Mouse (Mus musculus) embryonic facial prominence, embryonic 13.5 days (tissue): ENCODE measurements around the gene Olfr898. TPM values are rescaled to one million over a fixed set of nuclear protein-coding genes. Genes with fewer than 3 reads are reported as not detected.

Experiments
- ATAC-seq: fragments of 200-750 bp; cut with Nextera tagmentation; 2 replicates; pipeline ENCODE4 v1.8.0; 2017; ENCODE audit warnings: low read depth; ENCODE audit not compliant: insufficient number of reproducible peaks, insufficient read depth, low FRiP score, low TSS enrichment
- H3K27ac ChIP-seq: fragments of 300-500 bp; sonication (generic); 2 replicates; pipeline ENCODE4 v1.5.1; 2015; ENCODE audit warnings: moderate library complexity, mild to moderate bottlenecking, inconsistent platforms
- H3K27me3 ChIP-seq: fragments of 300-500 bp; sonication (generic); 2 replicates; pipeline ENCODE4 v1.6.1; 2015; ENCODE audit warnings: mild to moderate bottlenecking, inconsistent platforms
- H3K36me3 ChIP-seq: fragments of 300-500 bp; sonication (generic); 2 replicates; pipeline ENCODE4 v1.6.1; 2015; ENCODE audit warnings: mild to moderate bottlenecking, inconsistent platforms
- H3K4me1 ChIP-seq: fragments of 300-500 bp; sonication (generic); 2 replicates; pipeline ENCODE4 v1.6.1; 2015; ENCODE audit warnings: inconsistent platforms
- H3K4me2 ChIP-seq: fragments of 300-500 bp; sonication (generic); 2 replicates; pipeline ENCODE4 v1.6.1; 2015; ENCODE audit warnings: moderate library complexity, mild to moderate bottlenecking, inconsistent platforms
- H3K4me3 ChIP-seq: fragments of 300-500 bp; sonication (generic); 2 replicates; pipeline ENCODE4 v1.5.1; 2015; ENCODE audit warnings: mild to moderate bottlenecking, inconsistent platforms
- H3K9ac ChIP-seq: fragments of 300-500 bp; sonication (generic); 2 replicates; pipeline ENCODE4 v1.6.1; 2015; ENCODE audit warnings: mild to moderate bottlenecking, inconsistent platforms
- H3K9me3 ChIP-seq: fragments of 300-500 bp; sonication (generic); 2 replicates; pipeline ENCODE4 v1.6.1; 2016; ENCODE audit warnings: inconsistent platforms
- WGBS: fragments of 180-500 bp; shearing (Covaris S2); methylation state at CpG from one replicate; pipeline ENCODE4 v1.1.7; 2015; ENCODE audit warnings: mixed read lengths; 5-methylcytosine and 5-hydroxymethylcytosine counted together
- polyA plus RNA-seq: library from polyadenylated mRNA; unstranded; fragments of >200 nt; fragmentation: Nextera tagmentation; extraction: Ambion mirVana; gene quantifications from 2 replicates; pipeline ENCODE4 v1.2.1, GENCODE M21; 2015

Gene Olfr898
- polyA plus RNA-seq: not detected in 2 replicates

GRCm38 (mm10) chr9:38348111-38348510, at the start of gene Olfr898:
Gene Olfr898 (plus strand): TSS chr9:38348411.
- Histone ChIP-seq H3K9ac (no peak within 1 kb of the TSS), H3K4me3 (no peak within 1 kb of the TSS), H3K36me3 (no peaks in the 10 kb centered on the region), H3K27ac (no peak within 1 kb of the TSS), H3K9me3 (no peaks in the 10 kb centered on the region), H3K27me3 (no peaks in the 10 kb centered on the region), H3K4me1 (no peaks in the 10 kb centered on the region), H3K4me2 (no peak within 1 kb of the TSS)
- no peak for ATAC-seq
- WGBS: 92% methylated on average over 4 of the region's 4 CpGs

- H3K9me3 ChIP-seq: no peaks in the 10 kb centered on the region
- WGBS: 75% methylated on average over 3 of the region's 3 CpGs
- no peak for ATAC-seq
Measured at GRCm38 (mm10) chr9:38328760-38329159, 19.5 kb upstream of the Olfr898 start, which contains the start of gene Olfr25. Gene Olfr25 (plus strand): TSS chr9:38329060.

GRCm38 (mm10) chr9:38366596-38366995, 18.4 kb downstream of the Olfr898 start, which contains the start of gene Olfr250:
Gene Olfr250 (plus strand): TSS chr9:38366896.
- Histone ChIP-seq H3K9ac (no peak within 1 kb of the TSS), H3K36me3 (no peaks in the 10 kb centered on the region), H3K9me3 (no peaks in the 10 kb centered on the region), H3K4me1 (no peaks in the 10 kb centered on the region), H3K27ac (no peak within 1 kb of the TSS), H3K4me2 (no peak within 1 kb of the TSS), H3K4me3 (no peak within 1 kb of the TSS), H3K27me3 (no peaks in the 10 kb centered on the region)
- WGBS: 89% methylated on average over 2 of the region's 2 CpGs
- ATAC-seq: no peak

More at GRCm38 (mm10) chr9:38328760-38329159, 19.5 kb upstream of the Olfr898 start, which contains the start of gene Olfr25:
- no peak within 1 kb of the TSS for H3K9ac ChIP-seq
- H3K36me3 ChIP-seq: no peaks in the 10 kb centered on the region
- H3K27ac ChIP-seq: no peak within 1 kb of the TSS
- H3K27me3 ChIP-seq: no peaks in the 10 kb centered on the region
- H3K4me1 ChIP-seq: no peaks in the 10 kb centered on the region
- no peak within 1 kb of the TSS for H3K4me3 ChIP-seq
- H3K4me2 ChIP-seq: no peak within 1 kb of the TSS

- no peak within 1 kb of the TSS for H3K27ac ChIP-seq
- H3K4me2 ChIP-seq: no peak within 1 kb of the TSS
- 59% methylated on average over 2 of the region's 2 CpGs for WGBS
- ATAC-seq: no peak
- H3K9me3 ChIP-seq: no peaks in the 10 kb centered on the region
- no peak within 1 kb of the TSS for H3K9ac ChIP-seq
- H3K4me1 ChIP-seq: no peaks in the 10 kb centered on the region
- H3K4me3 ChIP-seq: no peak within 1 kb of the TSS
- H3K27me3 ChIP-seq: no peaks in the 10 kb centered on the region
- no peaks in the 10 kb centered on the region for H3K36me3 ChIP-seq
Measured at GRCm38 (mm10) chr9:38376786-38377185, 28.6 kb downstream of the Olfr898 start, which contains the start of gene Olfr251. Gene Olfr251 (plus strand): TSS chr9:38377086.

GRCm38 (mm10) chr9:38401398-38401797, 53.2 kb downstream of the Olfr898 start, which contains the start of gene Olfr147:
Gene Olfr147 (plus strand): TSS chr9:38401698.
- ATAC-seq: no peak
- no peak within 1 kb of the TSS for H3K27ac ChIP-seq
- no peaks in the 10 kb centered on the region for H3K9me3 ChIP-seq
- H3K27me3 ChIP-seq: no peaks in the 10 kb centered on the region
- H3K4me3 ChIP-seq: no peak within 1 kb of the TSS
- H3K4me1 ChIP-seq: no peaks in the 10 kb centered on the region
- 78% methylated on average over 1 of the region's 1 CpGs for WGBS
- H3K9ac ChIP-seq: no peak within 1 kb of the TSS
- H3K4me2 ChIP-seq: no peak within 1 kb of the TSS
- H3K36me3 ChIP-seq: no peaks in the 10 kb centered on the region

Other genes starting within 250 kb of the Olfr898 start
- not detected in 2 replicates for gene Olfr888, start 240.3 kb upstream of the Olfr898 start, polyA plus RNA-seq
- gene Olfr889, start 233.2 kb upstream of the Olfr898 start, polyA plus RNA-seq: 0.04 and 0.11 TPM in 2 replicates
- not detected in 2 replicates for gene Olfr890, start 205.9 kb upstream of the Olfr898 start, polyA plus RNA-seq
- not detected in 2 replicates for gene Olfr891, start 167.6 kb upstream of the Olfr898 start, polyA plus RNA-seq
- gene Olfr893, start 140.0 kb upstream of the Olfr898 start, polyA plus RNA-seq: 0.14 TPM in 1 of 2 replicates, not detected in the other
- not detected in 2 replicates for gene Olfr894, start 130.4 kb upstream of the Olfr898 start, polyA plus RNA-seq
- not detected in 2 replicates for gene Olfr143, start 95.6 kb upstream of the Olfr898 start, polyA plus RNA-seq
- not detected in 2 replicates for gene Olfr895, start 80.6 kb upstream of the Olfr898 start, polyA plus RNA-seq
- gene Olfr896-ps1, start 57.3 kb upstream of the Olfr898 start, polyA plus RNA-seq: not detected in 2 replicates
- not detected in 2 replicates for gene Olfr25, start 19.4 kb upstream of the Olfr898 start, polyA plus RNA-seq
- not detected in 2 replicates for gene Olfr250, start 18.5 kb downstream of the Olfr898 start, polyA plus RNA-seq
- gene Olfr251, start 28.7 kb downstream of the Olfr898 start, polyA plus RNA-seq: not detected in 2 replicates
- gene Olfr147, start 53.3 kb downstream of the Olfr898 start, polyA plus RNA-seq: not detected in 2 replicates
- gene Olfr901, start 81.0 kb downstream of the Olfr898 start, polyA plus RNA-seq: not detected in 2 replicates
- gene Olfr902, start 99.2 kb downstream of the Olfr898 start, polyA plus RNA-seq: not detected in 2 replicates
- gene Olfr904, start 114.7 kb downstream of the Olfr898 start, polyA plus RNA-seq: not detected in 2 replicates
- not detected in 2 replicates for gene Olfr905, start 122.7 kb downstream of the Olfr898 start, polyA plus RNA-seq
- not detected in 2 replicates for gene Olfr906, start 138.7 kb downstream of the Olfr898 start, polyA plus RNA-seq
- gene Olfr907, start 147.4 kb downstream of the Olfr898 start, polyA plus RNA-seq: not detected in 2 replicates
- not detected in 2 replicates for gene Olfr911-ps1, start 173.2 kb downstream of the Olfr898 start, polyA plus RNA-seq
- gene Olfr910, start 189.4 kb downstream of the Olfr898 start, polyA plus RNA-seq: not detected in 2 replicates
- gene Olfr912, start 231.8 kb downstream of the Olfr898 start, polyA plus RNA-seq: not detected in 2 replicates
- not detected in 2 replicates for gene Olfr913, start 244.3 kb downstream of the Olfr898 start, polyA plus RNA-seq